Mouse (Mus musculus) hindbrain, embryonic 11.5 days (tissue): ENCODE results near the gene Ammecr1. TPM values are rescaled to one million over a fixed set of nuclear protein-coding genes. Genes with fewer than 3 reads are reported as not detected.

Source experiments
- ATAC-seq: fragments of 200-750 bp; cut with Nextera tagmentation; 2 replicates; pipeline ENCODE4 v1.8.0; 2017; ENCODE audit warnings: mild to moderate bottlenecking, moderate TSS enrichment, moderate library complexity; ENCODE audit not compliant: low FRiP score
- DNase-seq: peaks from one replicate; pipeline ENCODE4 v3.0.0-alpha.2; 2015; ENCODE audit warnings: low spot score
- H3K27ac ChIP-seq: fragments of 300-500 bp; sonication (generic); 2 replicates; pipeline ENCODE4 v1.5.1; 2014; ENCODE audit warnings: mild to moderate bottlenecking, low read depth, low read length
- H3K27me3 ChIP-seq: fragments of 300-500 bp; sonication (generic); 2 replicates; pipeline ENCODE4 v1.6.1; 2014; ENCODE audit warnings: mild to moderate bottlenecking, low read length, moderate library complexity, mixed read lengths; ENCODE audit not compliant: control insufficient read depth, insufficient read depth
- H3K36me3 ChIP-seq: fragments of 300-500 bp; sonication (generic); 2 replicates; pipeline ENCODE4 v1.6.1; 2014; ENCODE audit warnings: mild to moderate bottlenecking, low read length, moderate library complexity, mixed read lengths; ENCODE audit not compliant: control insufficient read depth, insufficient read depth
- H3K4me1 ChIP-seq: fragments of 300-500 bp; sonication (generic); replicated peaks from 2 replicates; pipeline ENCODE4 v1.6.1; 2014; ENCODE audit warnings: low read length, mixed read lengths; ENCODE audit not compliant: control insufficient read depth, insufficient read depth
- H3K4me2 ChIP-seq: fragments of 300-500 bp; sonication (generic); replicated peaks from 2 replicates; pipeline ENCODE4 v1.6.1; 2014; ENCODE audit warnings: mild to moderate bottlenecking, low read depth, low read length
- H3K4me3 ChIP-seq: fragments of 300-500 bp; sonication (generic); 2 replicates; pipeline ENCODE4 v1.5.1; 2014; ENCODE audit warnings: low read depth, low read length
- H3K9ac ChIP-seq: fragments of 300-500 bp; sonication (generic); 2 replicates; pipeline ENCODE4 v1.6.1; 2014; ENCODE audit warnings: low read depth, low read length
- H3K9me3 ChIP-seq: fragments of 300-500 bp; sonication (generic); 2 replicates; pipeline ENCODE4 v1.6.1; 2016; ENCODE audit warnings: low read length; ENCODE audit not compliant: control insufficient read depth
- WGBS: fragments of 180-500 bp; shearing (Covaris S2); extraction: QIAGEN DNeasy Blood & Tissue Kit; methylation state at CpG from one replicate; pipeline ENCODE4 v1.1.7; 2014; 5-methylcytosine and 5-hydroxymethylcytosine counted together
- polyA plus RNA-seq: library from polyadenylated mRNA; unstranded; fragments of >200 nt; fragmentation: Nextera tagmentation; extraction: Ambion mirVana; gene quantifications from 2 replicates; pipeline ENCODE4 v1.2.1, GENCODE M21; 2014

Ammecr1 gene
- polyA plus RNA-seq, 1 experiment from 2014 or later: 15.0 TPM

DNA sequence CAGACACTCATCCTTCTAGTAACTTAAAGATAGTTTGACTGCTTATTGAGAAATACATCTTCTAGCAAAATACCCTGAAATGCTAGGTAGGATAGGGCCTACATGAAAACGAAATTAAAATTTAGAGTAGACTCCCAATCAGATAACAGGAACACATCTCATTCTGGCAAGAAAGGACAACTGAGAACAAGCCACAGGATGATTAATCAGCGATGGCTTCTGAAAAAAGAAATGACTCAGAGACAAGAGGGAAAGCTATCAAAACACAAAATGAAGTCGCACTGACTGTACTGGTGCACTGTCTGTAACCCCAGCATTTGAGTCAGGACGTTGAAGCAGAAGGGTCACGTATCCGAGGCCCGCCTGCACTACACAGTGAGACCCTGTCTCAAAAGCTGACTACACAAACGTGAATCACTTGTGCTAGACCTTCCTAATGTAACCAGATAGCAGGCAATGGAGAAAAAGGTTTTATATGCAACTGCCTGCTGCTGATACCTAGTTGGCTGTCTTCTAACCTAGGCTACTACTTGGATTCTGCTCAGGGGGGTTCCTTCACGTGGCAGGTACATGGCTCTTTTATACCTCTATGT lies 68.1 kb downstream of the Ammecr1 start:
- Histone ChIP-seq H3K4me3 (no peak overlapping the region), H3K9me3 (no peaks in the 10 kb centered on the region), H3K36me3 (no peaks in the 10 kb centered on the region), H3K27me3 (peaks cover 3% of the 10 kb centered on the region; the same call in 1 of the 2 replicates), H3K4me1 (no peaks in the 10 kb centered on the region), H3K4me2 (no peak overlapping the region), H3K9ac (no peak overlapping the region), H3K27ac (no peak overlapping the region)
- WGBS: 86% methylated on average over 9 of the region's 9 CpGs
- DNase-seq (no peak), ATAC-seq (no peak)

DNA sequence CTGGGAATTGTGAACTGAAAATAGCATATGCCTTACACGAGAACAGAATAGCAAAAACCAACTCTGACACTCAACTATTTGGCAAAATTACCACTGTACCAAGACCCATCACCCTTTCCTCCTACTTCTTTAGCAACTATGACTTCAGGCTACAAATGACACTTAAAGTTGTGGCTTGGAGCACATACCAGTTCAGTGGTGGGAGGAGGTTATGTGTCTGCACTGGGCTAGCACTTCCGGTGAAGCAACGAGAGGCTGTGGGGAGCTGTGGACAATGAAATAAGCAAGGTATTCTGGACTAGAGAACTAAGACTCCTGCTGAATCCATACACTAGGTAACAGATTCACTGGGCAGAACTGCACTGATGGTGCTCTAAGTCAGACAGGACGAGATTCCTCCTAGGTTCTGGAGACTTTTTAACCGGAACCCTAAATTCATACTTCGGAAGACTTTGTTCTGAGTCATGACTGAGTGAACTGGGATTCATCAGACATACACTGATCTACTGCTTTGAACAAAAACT lies 69.0 kb downstream of the Ammecr1 start:
- ATAC-seq (no peak), DNase-seq (no peak)
- Histone ChIP-seq H3K9ac (no peak overlapping the region), H3K4me1 (no peaks in the 10 kb centered on the region), H3K4me2 (no peak overlapping the region), H3K27me3 (peaks cover 3% of the 10 kb centered on the region; the same call in 1 of the 2 replicates), H3K9me3 (no peaks in the 10 kb centered on the region), H3K36me3 (no peaks in the 10 kb centered on the region), H3K4me3 (no peak overlapping the region), H3K27ac (no peak overlapping the region)
- WGBS: 98% methylated on average over 6 of the region's 6 CpGs

DNA sequence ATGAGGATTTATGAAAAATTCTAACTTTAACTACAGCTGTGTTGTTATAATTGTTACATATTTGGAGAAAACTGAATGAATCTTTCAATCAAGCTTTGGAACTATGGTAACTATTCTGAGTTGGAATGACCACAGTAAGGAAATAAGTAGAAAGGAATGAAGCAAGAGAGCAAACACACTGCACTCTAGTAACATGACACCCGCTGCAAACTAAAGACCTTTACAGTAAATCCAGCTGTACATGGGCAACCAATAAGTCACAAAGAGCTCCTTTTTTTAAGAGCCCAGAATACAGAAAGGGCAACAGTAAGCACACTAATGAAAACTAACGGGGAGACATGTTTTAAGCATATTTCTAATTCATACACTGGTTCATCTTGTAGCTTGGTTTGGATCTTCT lies 71.2 kb downstream of the Ammecr1 start:
- 77% methylated on average over 2 of the region's 2 CpGs for WGBS
- H3K4me2 ChIP-seq: no peak overlapping the region
- no peaks in the 10 kb centered on the region for H3K36me3 ChIP-seq
- no peak overlapping the region for H3K9ac ChIP-seq
- H3K27ac ChIP-seq: no peak overlapping the region
- DNase-seq (no peak), ATAC-seq (no peak)
- H3K9me3 ChIP-seq: no peaks in the 10 kb centered on the region
- H3K4me3 ChIP-seq: no peak overlapping the region
- no peaks in the 10 kb centered on the region for H3K4me1 ChIP-seq
- H3K27me3 ChIP-seq: peaks cover 3% of the 10 kb centered on the region; the same call in 1 of the 2 replicates

GRCm38 (mm10) chrX:142885962-142886361 lies 80.6 kb downstream of the Ammecr1 start:
- WGBS: 93% methylated on average over 7 of the region's 7 CpGs
- H3K4me2 ChIP-seq: no peak overlapping the region

DNA sequence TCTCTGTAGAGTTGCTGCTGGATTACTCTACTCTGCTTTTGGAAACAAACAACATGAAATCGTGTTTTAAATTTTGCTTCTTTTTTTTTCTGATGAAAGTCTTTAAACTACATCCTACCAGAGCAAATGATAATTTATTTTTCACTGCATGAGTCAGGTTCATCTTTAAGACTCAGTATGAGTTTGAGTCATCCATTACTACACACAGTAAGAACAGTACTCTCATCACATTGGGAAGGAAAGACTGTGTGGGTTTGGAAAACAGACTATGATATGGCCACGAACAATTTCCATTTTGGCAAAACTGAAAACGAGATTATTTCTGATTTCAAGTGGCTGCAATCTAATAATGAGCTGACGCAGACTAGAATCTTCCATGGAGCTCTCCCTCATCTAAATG lies 82.9 kb downstream of the Ammecr1 start:
- no peak for ATAC-seq
- Histone ChIP-seq H3K27ac (no peak overlapping the region), H3K36me3 (no peaks in the 10 kb centered on the region), H3K4me1 (no peaks in the 10 kb centered on the region), H3K27me3 (no peaks in the 10 kb centered on the region), H3K9me3 (no peaks in the 10 kb centered on the region), H3K9ac (no peak overlapping the region), H3K4me2 (no peak overlapping the region), H3K4me3 (no peak overlapping the region)
- no peak for DNase-seq
- WGBS: 85% methylated on average over 4 of the region's 4 CpGs

More at GRCm38 (mm10) chrX:142885962-142886361, 80.6 kb downstream of the Ammecr1 start:
- ATAC-seq (no peak), DNase-seq (no peak)
- no peak overlapping the region for H3K4me3 ChIP-seq
- H3K36me3 ChIP-seq: no peaks in the 10 kb centered on the region
- no peak overlapping the region for H3K9ac ChIP-seq
- no peaks in the 10 kb centered on the region for H3K9me3 ChIP-seq
- no peaks in the 10 kb centered on the region for H3K27me3 ChIP-seq
- no peak overlapping the region for H3K27ac ChIP-seq
- H3K4me1 ChIP-seq: no peaks in the 10 kb centered on the region

GRCm38 (mm10) chrX:142882255-142882654 lies 84.3 kb downstream of the Ammecr1 start:
- ATAC-seq: no peak
- 91% methylated on average over 5 of the region's 5 CpGs for WGBS
- Histone ChIP-seq H3K9ac (no peak overlapping the region), H3K27ac (no peak overlapping the region), H3K9me3 (no peaks in the 10 kb centered on the region), H3K36me3 (no peaks in the 10 kb centered on the region), H3K4me1 (no peaks in the 10 kb centered on the region), H3K27me3 (no peaks in the 10 kb centered on the region), H3K4me3 (no peak overlapping the region), H3K4me2 (no peak overlapping the region)
- no peak for DNase-seq

DNA sequence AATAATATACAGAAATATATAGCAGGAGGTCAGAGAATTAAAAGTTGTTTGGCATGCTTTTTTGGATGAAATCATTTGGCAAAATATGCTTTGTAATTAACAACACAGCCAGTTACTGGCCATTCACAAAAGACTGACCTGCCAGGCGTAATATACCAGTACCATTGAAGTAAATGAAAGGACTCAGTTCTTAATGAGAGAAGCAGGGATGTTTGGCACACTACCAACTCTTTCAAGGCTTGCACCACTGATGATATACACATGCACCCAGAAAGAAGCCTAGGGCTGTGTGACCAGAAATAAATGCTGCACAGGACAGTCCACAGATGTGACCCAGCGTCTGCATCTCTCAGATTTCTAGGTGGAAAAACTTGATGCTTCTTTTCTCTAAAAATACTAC lies 96.7 kb downstream of the Ammecr1 start:
- H3K4me1 ChIP-seq: no peaks in the 10 kb centered on the region
- H3K27ac ChIP-seq: no peak overlapping the region
- no peaks in the 10 kb centered on the region for H3K9me3 ChIP-seq
- no peak overlapping the region for H3K4me3 ChIP-seq
- H3K4me2 ChIP-seq: no peak overlapping the region
- DNase-seq: no peak
- H3K27me3 ChIP-seq: no peaks in the 10 kb centered on the region
- H3K36me3 ChIP-seq: no peaks in the 10 kb centered on the region
- WGBS: 84% methylated on average over 2 of the region's 2 CpGs
- no peak overlapping the region for H3K9ac ChIP-seq
- no peak for ATAC-seq

- H3K27ac ChIP-seq: no peak overlapping the region
- no peaks in the 10 kb centered on the region for H3K4me1 ChIP-seq
- no peaks in the 10 kb centered on the region for H3K27me3 ChIP-seq
- WGBS: 95% methylated on average over 9 of the region's 9 CpGs
- DNase-seq (no peak), ATAC-seq (no peak)
- no peak overlapping the region for H3K4me3 ChIP-seq
- H3K9me3 ChIP-seq: no peaks in the 10 kb centered on the region
- H3K4me2 ChIP-seq: no peak overlapping the region
- no peak overlapping the region for H3K9ac ChIP-seq
- H3K36me3 ChIP-seq: no peaks in the 10 kb centered on the region
Observed at GRCm38 (mm10) chrX:142848032-142848431, 118.5 kb downstream of the Ammecr1 start.

GRCm38 (mm10) chrX:142846266-142846665 lies 120.3 kb downstream of the Ammecr1 start:
- Histone ChIP-seq H3K27me3 (no peaks in the 10 kb centered on the region), H3K9ac (no peak overlapping the region), H3K4me1 (no peaks in the 10 kb centered on the region), H3K36me3 (no peaks in the 10 kb centered on the region), H3K9me3 (no peaks in the 10 kb centered on the region), H3K4me3 (no peak overlapping the region), H3K27ac (no peak overlapping the region), H3K4me2 (no peak overlapping the region)
- 90% methylated on average over 6 of the region's 6 CpGs for WGBS
- DNase-seq (no peak), ATAC-seq (no peak)
